In genomic region chr16:93056295-93056694, GRCm38 (mm10) we compare ENCODE assay signal across 14 mouse cellular contexts.
"Had no signal": no experiment of that assay in that cellular context is flagged by ENCODE, and none has a peak within 500 bp of the region (broad histone marks: within the 10 kb centered on the region; RNA-seq: fewer than 3 reads in every experiment).

No protein-coding gene starts in this region.

- DNase-seq: gastrocnemius, postnatal 14 days; gastrocnemius, postnatal 36 days; heart, adult 11 months; heart, adult 2 months; heart, postnatal 14 days; heart, postnatal 36 days; kidney, adult 11 months; kidney, adult 2 months; kidney, postnatal 10 days; kidney, postnatal 25 days; kidney, postnatal 4 days; layer of hippocampus, adult 9-11 months; layer of hippocampus, postnatal 36 days; left cerebral cortex, postnatal 4 days had no signal
